Mouse (Mus musculus): Measurements from ENCODE around the gene Tekt3.

- TF ChIP-seq CTCF (IDR thresholded peaks at IDR 0.05; ENCODE audit: borderline replicate concordance, control insufficient read depth, extremely low read depth, insufficient read depth, low read length, poor library complexity), result no peak
- TF ChIP-seq POLR2A (IDR thresholded peaks at IDR 0.05; ENCODE audit: control insufficient read depth, extremely low read depth, insufficient read depth, low read length, poor library complexity), result no peak
Observed at GRCm38 (mm10) chr11:63119791-63120190, 58.3 kb downstream of the Tekt3 start.

Data from thymus, adult 2 months (tissue).